Mouse (Mus musculus) CH12.LX (cell line): ENCODE results near the gene Znrd1as.

ENCODE experiments used
- CHD2 ChIP-seq: IDR thresholded peaks from 2 replicates; pipeline ENCODE4 v1.6.1; 2011; ENCODE audit warnings: low read length, improper control_type of control experiment
- CTCF ChIP-seq, 2 experiments: IDR thresholded peaks in 1 of 2; conservative IDR thresholded peaks in 1 of 2; 2 replicates each; pipeline ENCODE4 v1.5.1; 2011 to 2012; ENCODE audit warnings: low read depth in 2 of 2, low read length in 2 of 2, improper control_type of control experiment in 1 of 2, inconsistent platforms in 1 of 2, mild to moderate bottlenecking in 1 of 2, moderate library complexity in 1 of 2
- ELF1 ChIP-seq: IDR thresholded peaks from 2 replicates; pipeline ENCODE4 v1.6.1; 2014; ENCODE audit warnings: low read depth, mild to moderate bottlenecking, inconsistent platforms, low read length, improper control_type of control experiment
- EP300 ChIP-seq: IDR thresholded peaks from 2 replicates; pipeline ENCODE4 v1.6.1; 2011; ENCODE audit warnings: low read length, improper control_type of control experiment
- IRF4 ChIP-seq: IDR thresholded peaks from 2 replicates; pipeline ENCODE4 v1.6.1; 2014; ENCODE audit warnings: low read depth, mild to moderate bottlenecking, inconsistent platforms, low read length, improper control_type of control experiment
- JUN ChIP-seq: IDR thresholded peaks from 2 replicates; pipeline ENCODE4 v1.6.1; 2011; ENCODE audit warnings: low read depth, mild to moderate bottlenecking, low read length, improper control_type of control experiment, moderate library complexity; ENCODE audit not compliant: insufficient read depth
- MXI1 ChIP-seq: IDR thresholded peaks from 2 replicates; pipeline ENCODE4 v1.6.1; 2011; ENCODE audit warnings: mild to moderate bottlenecking, low read depth, low read length, improper control_type of control experiment
- MYC ChIP-seq: IDR thresholded peaks from 2 replicates; pipeline ENCODE4 v1.6.1; 2011; ENCODE audit warnings: low read depth, mild to moderate bottlenecking, improper control_type of control experiment, low read length
- NELFE ChIP-seq: IDR thresholded peaks from 2 replicates; pipeline ENCODE4 v1.6.1; 2011; ENCODE audit warnings: low read depth, low read length, improper control_type of control experiment
- POLR2A ChIP-seq: IDR thresholded peaks from 2 replicates; pipeline ENCODE4 v1.6.1; 2011; ENCODE audit warnings: low read depth, mild to moderate bottlenecking, improper control_type of control experiment, low read length
- TBP ChIP-seq: conservative IDR thresholded peaks from 2 replicates; pipeline ENCODE4 v1.6.1; 2011; ENCODE audit warnings: low read depth, low read length, improper control_type of control experiment
- USF1 ChIP-seq: IDR thresholded peaks from 2 replicates; pipeline ENCODE4 v1.6.1; 2014; ENCODE audit warnings: low read depth, mild to moderate bottlenecking, inconsistent platforms, low read length, improper control_type of control experiment
- ZNF384 ChIP-seq: IDR thresholded peaks from 2 replicates; pipeline ENCODE4 v1.6.1; 2012; ENCODE audit warnings: low read depth, low read length, improper control_type of control experiment, inconsistent platforms

GRCm38 (mm10) chr17:36958884-36959283 lies 492 bp downstream of the Znrd1as start:
- TF ChIP-seq POLR2A = no peak
- no peak for TF ChIP-seq EP300
- TF ChIP-seq CTCF (conservative IDR thresholded peaks at IDR 0.05 in 1 of 2, IDR thresholded peaks at IDR 0.05 in 1 of 2; ENCODE audit: low read depth in 2 of 2, low read length in 2 of 2) = no peak
- no peak for TF ChIP-seq TBP
- no peak for TF ChIP-seq MXI1
- TF ChIP-seq ELF1 = no peak
- TF ChIP-seq USF1 = no peak
- no peak for TF ChIP-seq MYC
- TF ChIP-seq CHD2 = no peak
- no peak for TF ChIP-seq JUN
- no peak; the same call in 1 of the 2 replicates for TF ChIP-seq NELFE
- TF ChIP-seq ZNF384 = no peak
- no peak for TF ChIP-seq IRF4
